Mouse (Mus musculus) embryonic fibroblast, embryonic 13.5 days (primary cell): ENCODE data around the gene Gpr162. TPM values are rescaled to one million over a fixed set of nuclear protein-coding genes. Genes with fewer than 3 reads are reported as not detected.
"Not testable (repeated sequence)": the region's sequence is repeated elsewhere in the genome, so short reads cannot be mapped to it uniquely, and the experiment has no call there.

Experiments used
- H3K27ac ChIP-seq: 2 replicates; pipeline ENCODE4 v1.5.1; 2012; ENCODE audit warnings: low read length, control low read depth, inconsistent platforms; ENCODE audit not compliant: insufficient read depth
- H3K4me1 ChIP-seq: 2 replicates; pipeline ENCODE4 v1.6.1; 2011; ENCODE audit warnings: low read length; ENCODE audit not compliant: control insufficient read depth, insufficient read depth
- H3K4me3 ChIP-seq: 2 replicates; pipeline ENCODE4 v1.5.1; 2011; ENCODE audit warnings: mild to moderate bottlenecking, control low read depth, low read length; ENCODE audit not compliant: insufficient read depth
- CTCF ChIP-seq: IDR thresholded peaks from 2 replicates; pipeline ENCODE4 v1.5.1; 2011; ENCODE audit warnings: mild to moderate bottlenecking, control low read depth, low read length, moderate library complexity, borderline replicate concordance; ENCODE audit not compliant: insufficient read depth
- POLR2A ChIP-seq: IDR thresholded peaks from 2 replicates; pipeline ENCODE4 v1.6.1; 2011; ENCODE audit warnings: low read depth, mild to moderate bottlenecking, control low read depth, low read length, moderate library complexity
- polyA plus RNA-seq: library from polyadenylated mRNA; stranded (reverse); fragments of >200 nt; gene quantifications from 2 replicates; pipeline ENCODE4 v1.2.4, GENCODE M21; 2011; ENCODE audit warnings: low read depth; ENCODE audit not compliant: missing spikeins, insufficient read length

Gene Gpr162
- polyA plus RNA-seq, 1 experiment: 0.63 TPM

- Histone ChIP-seq H3K4me1 (no peaks in the 10 kb centered on the region), H3K4me3 (peak within 1 kb of the TSS; percentile 70), H3K27ac (peak within 1 kb of the TSS; percentile 58)
- TF ChIP-seq CTCF: no peak
- peak; percentile 100 for TF ChIP-seq POLR2A
Measured at GRCm38 (mm10) chr6:124813933-124814332, 49.9 kb downstream of the Gpr162 start, which contains the start of gene Tpi1. Gene Tpi1 (minus strand): TSS chr6:124814296.

DNA sequence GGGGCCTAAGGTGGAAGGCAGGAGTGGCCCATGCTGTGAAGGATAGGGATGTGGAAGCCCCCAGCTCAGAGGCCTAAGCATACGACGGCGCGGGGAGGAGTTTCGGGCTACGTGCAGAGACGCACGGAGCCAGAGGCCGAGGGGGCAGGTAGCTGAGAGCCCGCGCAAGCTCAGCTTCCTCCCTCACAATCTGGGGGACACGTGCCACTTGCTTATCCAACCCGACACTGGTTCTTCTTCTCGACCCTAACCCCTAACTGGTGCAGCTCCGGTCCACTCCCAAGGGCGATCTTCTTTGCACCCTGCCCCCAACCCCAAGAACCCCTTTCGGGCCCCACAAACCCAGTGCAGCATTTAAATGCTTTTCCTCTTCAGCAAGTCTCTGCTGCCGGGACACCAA lies 50.3 kb downstream of the Gpr162 start:
- TF ChIP-seq POLR2A (peak; percentile 52), CTCF (no peak)
- H3K4me3 ChIP-seq: peak overlapping the region; percentile 70
- H3K4me1 ChIP-seq: no peaks in the 10 kb centered on the region
- peak overlapping the region; percentile 58 for H3K27ac ChIP-seq

DNA sequence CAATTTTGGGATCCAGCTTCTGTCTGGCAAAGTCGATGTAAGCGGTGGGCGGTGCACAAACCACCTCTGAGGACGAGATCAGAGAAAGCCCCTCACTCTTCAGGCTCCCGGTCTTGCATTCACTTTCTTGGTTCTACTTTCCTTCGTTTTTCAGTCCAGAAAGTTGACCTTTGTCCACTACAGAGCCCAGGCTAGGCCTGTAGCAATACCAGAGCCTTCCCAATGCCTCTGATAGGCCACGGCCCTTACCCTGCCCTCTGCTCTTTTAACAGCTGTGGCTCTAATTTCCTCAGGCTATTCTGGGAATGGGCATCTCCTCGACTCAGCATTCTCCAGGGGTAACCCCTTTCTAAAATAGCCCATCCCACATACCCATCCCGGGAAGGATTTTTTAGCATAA lies 50.9 kb downstream of the Gpr162 start:
- Histone ChIP-seq H3K4me3 (peak overlapping the region; percentile 70), H3K4me1 (peaks cover 3% of the 10 kb centered on the region; the same call in 1 of the 2 replicates), H3K27ac (peak overlapping the region; percentile 58)
- no peak for TF ChIP-seq CTCF
- TF ChIP-seq POLR2A: no peak

GRCm38 (mm10) chr6:124811701-124812560 lies 51.9 kb downstream of the Gpr162 start:
- no peak for TF ChIP-seq POLR2A
- TF ChIP-seq CTCF: no peak
- peaks cover 8% of the 10 kb centered on the region for H3K4me1 ChIP-seq
- no peak overlapping the region for H3K27ac ChIP-seq
- peak overlapping the region; percentile 70 for H3K4me3 ChIP-seq

DNA sequence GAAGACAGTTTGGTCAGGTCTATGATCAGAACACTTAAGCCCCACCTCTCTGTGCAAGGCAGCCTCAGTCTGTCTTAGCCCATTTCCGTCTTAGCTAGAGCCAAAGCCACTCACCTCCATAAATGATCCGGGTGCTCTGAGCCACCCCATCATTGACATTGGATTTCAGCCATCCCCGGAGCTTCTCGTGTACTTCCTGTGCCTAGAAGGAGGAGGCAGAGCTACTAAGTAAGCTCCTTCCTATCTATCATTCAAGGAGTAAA lies 52.4 kb downstream of the Gpr162 start:
- Histone ChIP-seq H3K4me1 (peaks cover 8% of the 10 kb centered on the region), H3K27ac (no peak overlapping the region), H3K4me3 (no peak overlapping the region)
- no peak for TF ChIP-seq CTCF
- peak; percentile 26; the same call in 1 of the 2 replicates for TF ChIP-seq POLR2A

- not testable (repeated sequence) for H3K4me3 ChIP-seq, H3K4me1 ChIP-seq, H3K27ac ChIP-seq
Measured at GRCm38 (mm10) chr6:124810566-124811402, 53.0 kb downstream of the Gpr162 start.

DNA sequence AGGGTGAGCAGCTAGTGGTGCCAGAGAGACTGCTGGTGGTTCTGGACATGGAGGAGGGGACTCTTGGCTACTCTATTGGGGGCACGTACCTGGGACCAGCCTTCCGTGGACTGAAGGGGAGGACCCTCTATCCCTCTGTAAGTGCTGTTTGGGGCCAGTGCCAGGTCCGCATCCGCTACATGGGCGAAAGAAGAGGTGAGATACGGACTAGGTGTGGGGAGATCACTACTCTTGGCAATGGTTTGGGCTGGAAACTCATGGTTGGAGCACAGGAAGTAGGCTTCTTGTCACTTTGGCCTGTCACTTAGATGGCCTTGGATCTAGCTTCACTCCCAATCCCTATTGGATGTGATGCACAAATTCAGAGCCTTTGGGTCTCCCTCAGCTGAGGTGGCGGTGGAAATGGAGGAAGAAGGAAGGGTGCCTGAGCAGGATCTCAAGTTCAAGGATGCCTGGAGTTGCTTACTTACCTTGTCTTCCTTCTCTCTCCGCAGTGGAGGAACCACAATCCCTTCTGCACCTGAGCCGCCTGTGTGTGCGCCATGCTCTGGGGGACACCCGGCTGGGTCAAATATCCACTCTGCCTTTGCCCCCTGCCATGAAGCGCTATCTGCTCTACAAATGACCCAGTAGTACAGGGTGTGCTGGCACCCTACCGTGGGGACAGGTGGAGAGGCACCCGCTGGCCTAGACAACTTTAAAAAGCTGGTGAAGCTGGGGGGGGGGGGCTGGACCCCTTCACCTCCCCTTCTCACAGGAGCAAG lies 53.8 kb downstream of the Gpr162 start:
- H3K27ac ChIP-seq: peak overlapping the region; percentile 16; the same call in 1 of the 2 replicates
- TF ChIP-seq CTCF: no peak
- peak; percentile 55; the same call in 1 of the 2 replicates for TF ChIP-seq POLR2A
- H3K4me1 ChIP-seq: peaks cover 8% of the 10 kb centered on the region
- peak overlapping the region; percentile 76 for H3K4me3 ChIP-seq

DNA sequence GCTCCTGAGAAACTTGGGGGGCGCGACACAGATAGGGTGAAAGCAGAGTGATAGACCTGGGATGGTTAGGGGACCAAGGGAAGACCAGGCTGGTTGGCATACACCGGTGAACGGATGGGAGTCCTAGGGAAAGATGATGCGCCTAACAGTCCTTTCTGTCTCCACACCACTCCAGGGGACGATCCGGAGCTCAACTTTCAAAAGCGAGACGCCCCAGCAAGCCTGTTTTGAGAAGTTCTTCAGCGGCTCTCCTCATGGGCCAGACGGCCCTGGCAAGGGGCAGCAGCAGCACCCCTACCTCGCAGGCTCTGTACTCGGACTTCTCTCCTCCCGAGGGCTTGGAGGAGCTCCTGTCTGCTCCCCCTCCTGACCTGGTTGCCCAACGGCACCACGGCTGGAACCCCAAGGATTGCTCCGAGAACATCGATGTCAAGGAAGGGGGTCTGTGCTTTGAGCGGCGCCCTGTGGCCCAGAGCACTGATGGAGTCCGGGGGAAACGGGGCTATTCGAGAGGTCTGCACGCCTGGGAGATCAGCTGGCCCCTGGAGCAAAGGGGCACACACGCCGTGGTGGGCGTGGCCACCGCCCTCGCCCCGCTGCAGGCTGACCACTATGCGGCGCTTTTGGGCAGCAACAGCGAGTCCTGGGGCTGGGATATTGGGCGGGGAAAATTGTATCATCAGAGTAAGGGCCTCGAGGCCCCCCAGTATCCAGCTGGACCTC lies 54.6 kb downstream of the Gpr162 start:
- peak; percentile 58 for TF ChIP-seq CTCF
- TF ChIP-seq POLR2A: peak; percentile 65; the same call in 1 of the 2 replicates
- Histone ChIP-seq H3K4me1 (peaks cover 8% of the 10 kb centered on the region), H3K27ac (peak overlapping the region; percentile 91), H3K4me3 (peak overlapping the region; percentile 76)

Other genes starting within 250 kb of the Gpr162 start
- gene C1s2, start 227.9 kb downstream of the Gpr162 start, polyA plus RNA-seq: 0.42 TPM in 1 of 2 replicates, not detected in the other
- gene Lpcat3, start 201.0 kb downstream of the Gpr162 start, polyA plus RNA-seq: 51.4 and 67.0 TPM in 2 replicates
- gene Emg1, start 151.8 kb downstream of the Gpr162 start, polyA plus RNA-seq: 67.1 and 68.9 TPM in 2 replicates
- 249 and 253 TPM in 2 replicates for gene Phb2, start 151.6 kb downstream of the Gpr162 start, polyA plus RNA-seq
- 0.53 and 4.3 TPM in 2 replicates for gene Ptpn6, start 125.3 kb downstream of the Gpr162 start, polyA plus RNA-seq
- gene Grcc10, start 122.6 kb downstream of the Gpr162 start, polyA plus RNA-seq: 149 and 157 TPM in 2 replicates
- gene Gm45234, start 108.0 kb downstream of the Gpr162 start, polyA plus RNA-seq: 0.58 and 0.63 TPM in 2 replicates
- 75.9 and 77.3 TPM in 2 replicates for gene Atn1, start 107.5 kb downstream of the Gpr162 start, polyA plus RNA-seq
- 17.5 and 24.1 TPM in 2 replicates for gene Eno2, start 94.3 kb downstream of the Gpr162 start, polyA plus RNA-seq
- gene Lrrc23, start 84.3 kb downstream of the Gpr162 start, polyA plus RNA-seq: not detected in 2 replicates
- gene Spsb2, start 55.3 kb downstream of the Gpr162 start, polyA plus RNA-seq: 9.1 and 11.7 TPM in 2 replicates
- 372 and 458 TPM in 2 replicates for gene Tpi1, start 49.7 kb downstream of the Gpr162 start, polyA plus RNA-seq
- 87.6 and 105 TPM in 2 replicates for gene Usp5, start 34.5 kb downstream of the Gpr162 start, polyA plus RNA-seq
- 42.0 and 61.1 TPM in 2 replicates for gene Cdca3, start 34.4 kb downstream of the Gpr162 start, polyA plus RNA-seq
- gene Gnb3, start 23.7 kb downstream of the Gpr162 start, polyA plus RNA-seq: 0.45 and 0.72 TPM in 2 replicates
- gene P3h3, start 6.2 kb downstream of the Gpr162 start, polyA plus RNA-seq: 72.7 and 76.7 TPM in 2 replicates
- not detected in 2 replicates for gene Cd4, start 24.2 kb upstream of the Gpr162 start, polyA plus RNA-seq
- gene Lag3, start 47.7 kb upstream of the Gpr162 start, polyA plus RNA-seq: 1.2 TPM in 2 replicates
- gene Ptms, start 56.1 kb upstream of the Gpr162 start, polyA plus RNA-seq: 602 and 622 TPM in 2 replicates
- gene Mlf2, start 67.4 kb upstream of the Gpr162 start, polyA plus RNA-seq: 250 and 255 TPM in 2 replicates
- 77.4 and 94.3 TPM in 2 replicates for gene Cops7a, start 101.6 kb upstream of the Gpr162 start, polyA plus RNA-seq
- gene Pianp, start 132.7 kb upstream of the Gpr162 start, polyA plus RNA-seq: 1.9 TPM in 1 of 2 replicates, not detected in the other
- 46.3 and 63.5 TPM in 2 replicates for gene Zfp384, start 145.2 kb upstream of the Gpr162 start, polyA plus RNA-seq
- 48.3 and 52.2 TPM in 2 replicates for gene Ing4, start 175.8 kb upstream of the Gpr162 start, polyA plus RNA-seq
- 2.5 and 5.4 TPM in 2 replicates for gene Acrbp, start 185.7 kb upstream of the Gpr162 start, polyA plus RNA-seq
- gene Lpar5, start 203.9 kb upstream of the Gpr162 start, polyA plus RNA-seq: not detected in 2 replicates
- 156 and 178 TPM in 2 replicates for gene Chd4, start 232.0 kb upstream of the Gpr162 start, polyA plus RNA-seq